Mouse (Mus musculus) G1E (cell line): ENCODE results near the gene Alox12b.

ENCODE experiments used
- CTCF ChIP-seq: IDR thresholded peaks from 2 replicates; pipeline ENCODE4 v1.5.1; 2012; ENCODE audit warnings: low read depth, low read length, inconsistent platforms, mixed read lengths
- GATA1 ChIP-seq: IDR thresholded peaks from 2 replicates; pipeline ENCODE4 v1.6.1; 2012; ENCODE audit warnings: borderline replicate concordance, low read length, inconsistent platforms, mixed read lengths
- GATA2 ChIP-seq: IDR thresholded peaks from 2 replicates; pipeline ENCODE4 v1.6.1; 2012; ENCODE audit warnings: low read depth, low read length, inconsistent platforms, borderline replicate concordance
- POLR2AphosphoS5 ChIP-seq: IDR thresholded peaks from 2 replicates; pipeline ENCODE4 v1.6.1; 2012; ENCODE audit warnings: low read depth, low read length, inconsistent platforms; ENCODE audit not compliant: insufficient replicate concordance
- TAL1 ChIP-seq: conservative IDR thresholded peaks from 2 replicates; pipeline ENCODE4 v1.6.1; 2012; ENCODE audit warnings: low read depth, low read length, inconsistent platforms, mixed read lengths

- no peak for TF ChIP-seq POLR2AphosphoS5
- peak; percentile 14; the same call in 1 of the 2 replicates for TF ChIP-seq CTCF
- no peak for TF ChIP-seq GATA1
- TF ChIP-seq GATA2 = no peak
- no peak for TF ChIP-seq TAL1
These were observed 36.1 kb downstream of the Alox12b start for GRCm38 (mm10) chr11:69192840-69193239.
